Mouse (Mus musculus) midbrain, embryonic 12.5 days (tissue): Measurements from ENCODE around the gene Parg. TPM values are rescaled to one million over a fixed set of nuclear protein-coding genes. Genes with fewer than 3 reads are reported as not detected.

ENCODE experiments used
- ATAC-seq: fragments of 200-750 bp; cut with Nextera tagmentation; 2 replicates; pipeline ENCODE4 v1.8.0; 2017; ENCODE audit warnings: low read depth, moderate TSS enrichment, moderate library complexity; ENCODE audit not compliant: low FRiP score
- H3K27ac ChIP-seq: fragments of 300-500 bp; sonication (generic); replicated peaks from 2 replicates; pipeline ENCODE4 v1.5.1; 2016; ENCODE audit warnings: mild to moderate bottlenecking
- H3K27me3 ChIP-seq: fragments of 300-500 bp; sonication (generic); 2 replicates; pipeline ENCODE4 v1.6.1; 2016; ENCODE audit warnings: mild to moderate bottlenecking
- H3K36me3 ChIP-seq: fragments of 300-500 bp; sonication (generic); 2 replicates; pipeline ENCODE4 v1.6.1; 2016
- H3K4me1 ChIP-seq: fragments of 300-500 bp; sonication (generic); 2 replicates; pipeline ENCODE4 v1.6.1; 2016
- H3K4me2 ChIP-seq: fragments of 300-500 bp; sonication (generic); replicated peaks from 2 replicates; pipeline ENCODE4 v1.6.1; 2016; ENCODE audit warnings: mild to moderate bottlenecking, moderate library complexity
- H3K4me3 ChIP-seq: fragments of 300-500 bp; sonication (generic); 2 replicates; pipeline ENCODE4 v1.5.1; 2016; ENCODE audit warnings: mild to moderate bottlenecking
- H3K9ac ChIP-seq: fragments of 300-500 bp; sonication (generic); replicated peaks from 2 replicates; pipeline ENCODE4 v1.6.1; 2016; ENCODE audit warnings: mild to moderate bottlenecking, moderate library complexity
- H3K9me3 ChIP-seq: fragments of 300-500 bp; sonication (generic); 2 replicates; pipeline ENCODE4 v1.6.1; 2016; ENCODE audit warnings: mild to moderate bottlenecking
- WGBS: fragments of 180-500 bp; shearing (Covaris S2); methylation state at CpG from one replicate; pipeline ENCODE4 v1.1.7; 2016; 5-methylcytosine and 5-hydroxymethylcytosine counted together
- polyA plus RNA-seq: library from polyadenylated mRNA; unstranded; fragments of >200 nt; fragmentation: Nextera tagmentation; extraction: Ambion mirVana; gene quantifications from 2 replicates; pipeline ENCODE4 v1.2.1, GENCODE M21; 2016

Gene Parg
- polyA plus RNA-seq, 1 experiment from 2014 or later, result 61.5 TPM

DNA sequence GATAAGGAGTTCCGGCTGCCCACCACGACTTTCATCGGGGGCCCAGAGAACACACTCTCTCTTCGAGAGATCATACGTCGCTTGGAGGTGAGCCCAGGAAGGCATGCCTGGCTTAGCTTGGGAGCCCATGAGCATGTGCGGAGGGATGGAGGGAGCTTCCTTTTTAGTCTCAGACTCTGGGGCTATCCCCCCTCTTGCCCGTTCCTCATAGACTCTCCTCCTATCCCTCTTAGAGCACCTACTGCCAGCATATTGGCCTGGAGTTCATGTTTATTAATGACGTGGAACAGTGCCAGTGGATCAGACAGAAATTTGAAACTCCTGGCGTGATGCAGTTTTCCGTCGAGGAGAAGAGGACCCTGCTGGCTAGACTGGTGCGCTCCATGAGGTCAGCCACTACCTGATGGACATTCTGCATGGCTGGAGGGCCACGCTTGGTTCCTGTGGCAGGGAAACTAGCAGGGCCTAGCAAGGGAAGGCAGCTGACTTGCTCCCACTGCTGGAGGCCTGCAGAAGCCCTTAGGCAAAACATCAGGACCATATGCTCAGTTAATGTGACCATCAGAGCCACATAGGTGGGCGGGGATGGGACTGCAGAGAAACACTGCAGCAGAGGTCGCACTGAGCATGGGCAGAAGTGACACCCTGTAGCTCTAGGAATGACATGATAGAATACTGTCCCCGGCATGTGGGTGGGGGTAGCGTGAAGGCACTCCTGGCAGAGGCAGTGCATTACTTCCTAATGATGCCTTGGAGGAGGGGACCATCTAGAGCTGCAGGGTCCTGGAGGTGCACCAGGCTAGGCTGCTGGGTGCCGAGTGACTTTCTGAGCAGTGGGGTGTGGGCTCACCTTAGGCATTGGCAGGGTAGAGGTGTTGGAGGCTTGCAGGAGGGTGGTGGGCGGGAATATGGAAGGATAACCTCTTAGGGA is 131.0 kb downstream of the Parg start:
- ATAC-seq, result no peak
- Histone ChIP-seq H3K4me1 (no peaks in the 10 kb centered on the region), H3K9ac (no peak overlapping the region), H3K36me3 (peaks cover 28% of the 10 kb centered on the region), H3K4me2 (no peak overlapping the region), H3K27ac (no peak overlapping the region), H3K9me3 (no peaks in the 10 kb centered on the region), H3K27me3 (no peaks in the 10 kb centered on the region), H3K4me3 (no peak overlapping the region)
- 86% methylated on average over 20 of the region's 20 CpGs for WGBS

DNA sequence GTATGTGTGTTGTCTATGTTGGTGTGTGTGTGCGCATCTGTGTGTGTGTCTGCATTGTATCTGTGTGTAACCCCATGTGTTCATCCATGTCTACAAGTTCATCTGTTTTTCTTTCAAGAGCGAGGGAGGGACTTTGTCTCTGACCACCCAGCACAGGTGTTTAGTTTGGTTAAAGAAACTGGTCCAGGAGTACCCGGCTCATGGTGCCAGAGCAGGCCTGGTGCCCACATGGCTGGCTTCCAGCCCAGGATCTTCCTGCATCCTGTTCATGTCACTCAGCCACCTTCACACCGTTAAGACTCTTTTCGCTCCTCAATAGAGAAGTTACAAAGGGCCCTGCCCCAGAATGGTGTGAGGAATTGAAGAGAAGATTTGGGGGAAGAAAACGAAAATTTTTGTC is 134.3 kb downstream of the Parg start:
- Histone ChIP-seq H3K9ac (no peak overlapping the region), H3K4me3 (no peak overlapping the region), H3K27ac (no peak overlapping the region), H3K36me3 (peaks cover 55% of the 10 kb centered on the region), H3K27me3 (no peaks in the 10 kb centered on the region), H3K4me2 (no peak overlapping the region), H3K9me3 (no peaks in the 10 kb centered on the region), H3K4me1 (no peaks in the 10 kb centered on the region)
- 84% methylated on average over 6 of the region's 6 CpGs for WGBS
- no peak for ATAC-seq

DNA sequence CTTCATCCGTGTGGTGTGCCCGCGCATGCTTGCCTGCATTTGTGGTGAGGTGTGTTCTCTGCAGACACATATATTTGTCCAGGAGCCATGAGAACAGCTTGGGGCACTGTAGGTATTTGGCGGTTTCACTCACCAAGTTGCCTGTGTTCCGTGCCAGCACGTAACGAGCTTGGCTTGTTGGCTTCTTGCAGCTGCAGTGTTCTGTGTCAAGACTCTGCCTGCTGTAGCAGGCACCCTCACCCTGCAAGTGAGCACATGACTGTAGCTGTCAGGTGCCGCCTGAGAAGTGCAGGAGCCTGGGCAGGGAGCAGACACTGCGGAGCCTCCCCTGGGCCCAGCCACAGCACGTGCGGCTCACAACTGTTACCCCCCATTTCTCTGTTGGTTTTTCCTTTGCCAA is 134.8 kb downstream of the Parg start:
- no peak overlapping the region for H3K27ac ChIP-seq
- no peaks in the 10 kb centered on the region for H3K27me3 ChIP-seq
- no peak for ATAC-seq
- H3K4me2 ChIP-seq, result no peak overlapping the region
- H3K9me3 ChIP-seq, result no peaks in the 10 kb centered on the region
- H3K36me3 ChIP-seq, result peaks cover 60% of the 10 kb centered on the region
- H3K9ac ChIP-seq, result no peak overlapping the region
- H3K4me3 ChIP-seq, result no peak overlapping the region
- no peaks in the 10 kb centered on the region for H3K4me1 ChIP-seq
- WGBS, result 91% methylated on average over 11 of the region's 11 CpGs

DNA sequence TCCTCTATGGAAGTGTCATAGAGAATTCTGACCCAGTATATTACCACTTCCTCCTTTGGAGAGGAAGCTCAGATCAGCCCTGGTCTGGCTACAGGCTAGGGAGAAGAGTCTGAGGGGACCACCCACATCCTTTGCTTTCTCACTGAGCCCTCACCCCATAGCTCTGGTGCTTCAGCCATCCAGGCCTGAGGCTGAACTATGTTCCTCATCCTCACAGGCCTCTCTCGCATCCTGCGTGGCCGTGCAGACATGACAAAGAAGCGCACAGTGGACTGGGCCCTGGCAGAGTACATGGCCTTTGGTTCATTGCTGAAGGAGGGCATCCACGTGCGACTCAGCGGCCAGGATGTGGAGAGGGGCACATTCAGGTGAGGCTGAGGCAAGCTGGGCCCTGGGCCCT is 140.1 kb downstream of the Parg start:
- Histone ChIP-seq H3K9me3 (no peaks in the 10 kb centered on the region), H3K27me3 (no peaks in the 10 kb centered on the region)

GRCm38 (mm10) chr14:32344176-32344575 is 142.4 kb downstream of the Parg start:
- Histone ChIP-seq H3K27ac (no peak overlapping the region), H3K4me3 (no peak overlapping the region), H3K27me3 (no peaks in the 10 kb centered on the region), H3K9me3 (no peaks in the 10 kb centered on the region), H3K36me3 (peaks cover 54% of the 10 kb centered on the region), H3K4me2 (no peak overlapping the region), H3K4me1 (no peaks in the 10 kb centered on the region), H3K9ac (no peak overlapping the region)
- WGBS, result 89% methylated on average over 7 of the region's 7 CpGs
- no peak for ATAC-seq

More for the DNA sequence above, 140.1 kb downstream of the Parg start:
- Histone ChIP-seq H3K4me3 (no peak overlapping the region), H3K9ac (no peak overlapping the region), H3K27ac (no peak overlapping the region), H3K4me2 (no peak overlapping the region), H3K36me3 (peaks cover 75% of the 10 kb centered on the region), H3K4me1 (no peaks in the 10 kb centered on the region)
- WGBS, result 96% methylated on average over 7 of the region's 7 CpGs
- ATAC-seq, result no peak

- no peak for ATAC-seq
- H3K9ac ChIP-seq, result no peak overlapping the region
- 89% methylated on average over 9 of the region's 10 CpGs for WGBS
- H3K27me3 ChIP-seq, result no peaks in the 10 kb centered on the region
- no peak overlapping the region for H3K4me2 ChIP-seq
- H3K4me3 ChIP-seq, result no peak overlapping the region
- no peaks in the 10 kb centered on the region for H3K9me3 ChIP-seq
- peaks cover 53% of the 10 kb centered on the region for H3K36me3 ChIP-seq
- H3K4me1 ChIP-seq, result no peaks in the 10 kb centered on the region
- H3K27ac ChIP-seq, result no peak overlapping the region
These were observed 142.9 kb downstream of the Parg start for GRCm38 (mm10) chr14:32344694-32345093.

Other genes starting within 250 kb of the Parg start
- gene Galnt15, start 173.0 kb upstream of the Parg start, polyA plus RNA-seq, result 0.09 and 0.10 TPM in 2 replicates
- gene Oxnad1, start 116.6 kb upstream of the Parg start, polyA plus RNA-seq, result 21.5 and 23.0 TPM in 2 replicates
- 76.9 and 79.5 TPM in 2 replicates for gene Dph3, start 116.2 kb upstream of the Parg start, polyA plus RNA-seq
- gene Msmb, start 59.9 kb upstream of the Parg start, polyA plus RNA-seq, result not detected in 2 replicates
- 91.4 and 92.7 TPM in 2 replicates for gene Ncoa4, start 42.1 kb upstream of the Parg start, polyA plus RNA-seq
- gene Timm23, start 51 bp upstream of the Parg start, polyA plus RNA-seq, result 211 and 222 TPM in 2 replicates
- 19.9 and 22.6 TPM in 2 replicates for gene Ogdhl, start 120.1 kb downstream of the Parg start, polyA plus RNA-seq
- gene 1700024G13Rik, start 186.4 kb downstream of the Parg start, polyA plus RNA-seq, result not detected in 2 replicates